Mouse (Mus musculus): ENCODE measurements around the gene Col23a1. TPM values are rescaled to one million over a fixed set of nuclear protein-coding genes. Genes with fewer than 3 reads are reported as not detected.

Col23a1 gene
- polyA plus RNA-seq, 1 experiment from 2014 or later, result 4.4 TPM

GRCm38 (mm10) chr11:51430180-51430578 is 140.5 kb downstream of the Col23a1 start:
- Histone ChIP-seq H3K4me1 (ENCODE audit: control insufficient read depth, insufficient read depth, low read depth, low read length) (no peaks in the 10 kb centered on the region; the same call in 1 of the 2 replicates), H3K4me2 (ENCODE audit: low read length) (no peak overlapping the region), H3K4me3 (ENCODE audit: low read length) (no peak overlapping the region), H3K27ac (ENCODE audit: low read depth, low read length) (no peak overlapping the region), H3K36me3 (ENCODE audit: control insufficient read depth, insufficient read depth, low read length) (no peaks in the 10 kb centered on the region), H3K9me3 (ENCODE audit: control insufficient read depth, low read length) (no peaks in the 10 kb centered on the region), H3K27me3 (replicated peaks; ENCODE audit: control insufficient read depth, insufficient read depth, low read length) (no peaks in the 10 kb centered on the region), H3K9ac (ENCODE audit: low read depth, low read length) (no peak overlapping the region)
- 74% methylated on average over 8 of the region's 8 CpGs for WGBS
- no peak for ATAC-seq

DNA sequence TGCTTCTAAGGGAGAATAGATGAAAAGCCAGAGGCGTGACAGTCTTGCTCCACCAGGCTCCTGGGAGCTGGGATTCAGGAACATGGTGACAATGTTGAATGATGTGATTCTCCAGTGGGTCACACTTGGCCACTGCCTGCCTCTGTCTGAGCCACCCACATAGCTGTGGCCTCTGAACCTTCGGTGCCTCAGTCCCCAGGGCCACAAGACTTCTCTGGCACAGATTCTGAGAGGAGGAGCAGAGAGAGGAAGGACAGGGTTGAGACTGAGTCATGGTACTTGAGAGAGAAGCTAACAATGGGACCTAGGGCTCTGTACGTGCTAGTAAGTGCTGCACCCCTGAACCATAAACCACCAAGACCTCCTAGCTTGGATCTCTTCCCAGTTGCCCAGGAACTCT is 141.6 kb downstream of the Col23a1 start:
- WGBS, result 79% methylated on average over 3 of the region's 3 CpGs

DNA sequence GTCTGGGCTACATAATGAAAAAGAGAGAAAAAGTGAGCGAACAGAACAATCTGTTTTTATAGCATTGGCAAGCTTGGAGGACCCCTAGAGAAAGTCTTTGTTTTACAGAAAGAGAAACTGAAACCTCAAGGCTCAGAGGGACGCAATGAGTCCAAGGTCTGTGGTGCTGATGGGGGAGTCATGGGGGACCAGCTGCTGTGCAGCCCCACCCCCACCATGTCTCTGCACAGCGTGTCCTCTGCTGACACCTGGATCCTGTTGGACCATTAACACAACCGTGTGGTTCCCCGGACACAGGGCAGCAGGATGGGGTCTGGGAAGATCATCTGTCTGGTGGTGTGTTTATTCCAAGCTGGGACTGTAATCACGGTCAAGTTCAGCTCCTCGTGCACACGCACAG is 142.2 kb downstream of the Col23a1 start:
- Histone ChIP-seq H3K36me3 (ENCODE audit: control insufficient read depth, insufficient read depth, low read length) (no peaks in the 10 kb centered on the region), H3K4me1 (ENCODE audit: control insufficient read depth, insufficient read depth, low read depth, low read length) (no peaks in the 10 kb centered on the region; the same call in 1 of the 2 replicates), H3K4me2 (ENCODE audit: low read length) (no peak overlapping the region), H3K4me3 (ENCODE audit: low read length) (no peak overlapping the region), H3K27ac (ENCODE audit: low read depth, low read length) (no peak overlapping the region), H3K9me3 (ENCODE audit: control insufficient read depth, low read length) (peaks cover 5% of the 10 kb centered on the region), H3K27me3 (replicated peaks; ENCODE audit: control insufficient read depth, insufficient read depth, low read length) (no peaks in the 10 kb centered on the region), H3K9ac (ENCODE audit: low read depth, low read length) (no peak overlapping the region)
- no peak for ATAC-seq
- 84% methylated on average over 8 of the region's 8 CpGs for WGBS

More for the DNA sequence above, 141.6 kb downstream of the Col23a1 start:
- Histone ChIP-seq H3K9me3 (ENCODE audit: control insufficient read depth, low read length) (no peaks in the 10 kb centered on the region), H3K9ac (ENCODE audit: low read depth, low read length) (no peak overlapping the region), H3K4me3 (ENCODE audit: low read length) (no peak overlapping the region), H3K4me2 (ENCODE audit: low read length) (no peak overlapping the region), H3K27me3 (replicated peaks; ENCODE audit: control insufficient read depth, insufficient read depth, low read length) (no peaks in the 10 kb centered on the region), H3K27ac (ENCODE audit: low read depth, low read length) (no peak overlapping the region), H3K36me3 (ENCODE audit: control insufficient read depth, insufficient read depth, low read length) (no peaks in the 10 kb centered on the region), H3K4me1 (ENCODE audit: control insufficient read depth, insufficient read depth, low read depth, low read length) (no peaks in the 10 kb centered on the region; the same call in 1 of the 2 replicates)
- ATAC-seq, result no peak

GRCm38 (mm10) chr11:51442006-51442405 is 152.3 kb downstream of the Col23a1 start:
- Histone ChIP-seq H3K27ac (ENCODE audit: low read depth, low read length) (no peak overlapping the region), H3K27me3 (replicated peaks; ENCODE audit: control insufficient read depth, insufficient read depth, low read length) (no peaks in the 10 kb centered on the region), H3K4me2 (ENCODE audit: low read length) (no peak overlapping the region), H3K4me1 (ENCODE audit: control insufficient read depth, insufficient read depth, low read depth, low read length) (no peaks in the 10 kb centered on the region), H3K9ac (ENCODE audit: low read depth, low read length) (no peak overlapping the region), H3K4me3 (ENCODE audit: low read length) (no peak overlapping the region), H3K36me3 (ENCODE audit: control insufficient read depth, insufficient read depth, low read length) (no peaks in the 10 kb centered on the region), H3K9me3 (ENCODE audit: control insufficient read depth, low read length) (peaks cover 5% of the 10 kb centered on the region)
- no peak for ATAC-seq
- WGBS, result 94% methylated on average over 7 of the region's 7 CpGs

DNA sequence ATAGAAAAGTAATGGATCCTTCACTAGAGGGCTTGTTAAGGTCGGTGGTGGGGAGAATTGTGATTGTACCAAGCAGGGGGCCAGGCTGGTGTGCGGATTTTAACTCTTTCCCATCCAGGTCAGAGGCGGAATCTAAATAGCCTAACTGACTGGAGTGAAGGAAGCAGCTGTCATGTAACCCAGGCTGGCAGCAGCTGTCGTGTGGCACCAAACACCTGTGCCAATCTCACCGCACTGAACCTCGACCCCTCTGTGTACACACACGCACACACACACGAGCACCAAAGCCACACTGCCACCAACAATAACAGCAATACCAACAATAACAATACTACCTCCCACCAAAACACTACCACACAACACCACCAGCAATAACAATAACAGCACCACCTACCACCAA is 152.9 kb downstream of the Col23a1 start:
- Histone ChIP-seq H3K4me1 (ENCODE audit: control insufficient read depth, insufficient read depth, low read depth, low read length) (no peaks in the 10 kb centered on the region), H3K4me2 (ENCODE audit: low read length) (no peak overlapping the region), H3K36me3 (ENCODE audit: control insufficient read depth, insufficient read depth, low read length) (no peaks in the 10 kb centered on the region), H3K9me3 (ENCODE audit: control insufficient read depth, low read length) (no peaks in the 10 kb centered on the region), H3K27ac (ENCODE audit: low read depth, low read length) (no peak overlapping the region), H3K4me3 (ENCODE audit: low read length) (no peak overlapping the region), H3K9ac (ENCODE audit: low read depth, low read length) (no peak overlapping the region), H3K27me3 (replicated peaks; ENCODE audit: control insufficient read depth, insufficient read depth, low read length) (no peaks in the 10 kb centered on the region)
- 80% methylated on average over 8 of the region's 8 CpGs for whole genome bisulfite sequencing
- ATAC-seq, result no peak

- no peak for ATAC-seq
Measured at GRCm38 (mm10) chr11:51443818-51444217, 154.1 kb downstream of the Col23a1 start.

DNA sequence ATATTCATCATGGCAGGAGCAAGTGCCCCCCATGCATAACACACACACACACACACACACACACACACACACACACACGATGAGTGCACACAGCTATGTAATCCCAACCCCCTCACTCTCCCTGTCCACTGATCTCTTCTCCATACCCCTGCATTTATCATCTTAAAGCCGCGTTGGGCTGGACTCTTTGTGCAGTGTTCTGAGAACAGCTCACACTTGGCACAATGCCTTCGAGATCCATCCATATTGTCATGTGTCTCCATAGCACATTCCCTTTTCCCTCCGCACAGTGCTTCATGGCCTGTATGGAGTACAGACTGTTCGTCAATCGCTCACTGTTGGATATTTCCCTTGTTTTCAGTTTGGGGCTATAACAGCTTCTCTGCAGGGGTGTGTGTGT is 154.9 kb downstream of the Col23a1 start:
- no peak overlapping the region for H3K27ac ChIP-seq (ENCODE audit: low read depth, low read length)
- no peaks in the 10 kb centered on the region for H3K27me3 ChIP-seq (replicated peaks; ENCODE audit: control insufficient read depth, insufficient read depth, low read length)
- no peak for ATAC-seq
- no peaks in the 10 kb centered on the region for H3K9me3 ChIP-seq (ENCODE audit: control insufficient read depth, low read length)
- H3K9ac ChIP-seq (ENCODE audit: low read depth, low read length), result no peak overlapping the region
- H3K4me1 ChIP-seq (ENCODE audit: control insufficient read depth, insufficient read depth, low read depth, low read length), result 0 out of 2 replicates have a peak, but pooled peaks cover under 1% of the 10 kb centered on the region
- no peaks in the 10 kb centered on the region for H3K36me3 ChIP-seq (ENCODE audit: control insufficient read depth, insufficient read depth, low read length)
- no peak overlapping the region for H3K4me2 ChIP-seq (ENCODE audit: low read length)
- WGBS, result 65% methylated on average over 7 of the region's 7 CpGs
- H3K4me3 ChIP-seq (ENCODE audit: low read length), result no peak overlapping the region

More at GRCm38 (mm10) chr11:51443818-51444217, 154.1 kb downstream of the Col23a1 start:
- Histone ChIP-seq H3K4me3 (ENCODE audit: low read length) (no peak overlapping the region), H3K9me3 (ENCODE audit: control insufficient read depth, low read length) (no peaks in the 10 kb centered on the region), H3K27me3 (replicated peaks; ENCODE audit: control insufficient read depth, insufficient read depth, low read length) (no peaks in the 10 kb centered on the region), H3K27ac (ENCODE audit: low read depth, low read length) (no peak overlapping the region), H3K36me3 (ENCODE audit: control insufficient read depth, insufficient read depth, low read length) (no peaks in the 10 kb centered on the region), H3K4me2 (ENCODE audit: low read length) (no peak overlapping the region), H3K9ac (ENCODE audit: low read depth, low read length) (no peak overlapping the region), H3K4me1 (ENCODE audit: control insufficient read depth, insufficient read depth, low read depth, low read length) (no peaks in the 10 kb centered on the region)
- WGBS, result 64% methylated on average over 2 of the region's 2 CpGs

GRCm38 (mm10) chr11:51446711-51447425 is 157.1 kb downstream of the Col23a1 start:
- no peaks in the 10 kb centered on the region for H3K9me3 ChIP-seq (ENCODE audit: control insufficient read depth, low read length)
- H3K9ac ChIP-seq (ENCODE audit: low read depth, low read length), result no peak overlapping the region
- H3K4me1 ChIP-seq (ENCODE audit: control insufficient read depth, insufficient read depth, low read depth, low read length), result 0 out of 2 replicates have a peak, but pooled peaks cover 2% of the 10 kb centered on the region
- 37% methylated on average over 6 of the region's 6 CpGs for WGBS
- no peaks in the 10 kb centered on the region for H3K27me3 ChIP-seq (replicated peaks; ENCODE audit: control insufficient read depth, insufficient read depth, low read length)
- no peaks in the 10 kb centered on the region for H3K36me3 ChIP-seq (ENCODE audit: control insufficient read depth, insufficient read depth, low read length)
- no peak overlapping the region for H3K4me3 ChIP-seq (ENCODE audit: low read length)
- H3K27ac ChIP-seq (ENCODE audit: low read depth, low read length), result no peak overlapping the region
- ATAC-seq, result no peak
- no peak overlapping the region for H3K4me2 ChIP-seq (ENCODE audit: low read length)

GRCm38 (mm10) chr11:51448256-51448655 is 158.5 kb downstream of the Col23a1 start:
- Histone ChIP-seq H3K9ac (ENCODE audit: low read depth, low read length) (no peak overlapping the region), H3K9me3 (ENCODE audit: control insufficient read depth, low read length) (no peaks in the 10 kb centered on the region), H3K27me3 (replicated peaks; ENCODE audit: control insufficient read depth, insufficient read depth, low read length) (no peaks in the 10 kb centered on the region), H3K27ac (ENCODE audit: low read depth, low read length) (no peak overlapping the region), H3K4me2 (ENCODE audit: low read length) (no peak overlapping the region), H3K4me1 (ENCODE audit: control insufficient read depth, insufficient read depth, low read depth, low read length) (0 out of 2 replicates have a peak, but pooled peaks cover 2% of the 10 kb centered on the region), H3K4me3 (ENCODE audit: low read length) (no peak overlapping the region), H3K36me3 (ENCODE audit: control insufficient read depth, insufficient read depth, low read length) (no peaks in the 10 kb centered on the region)
- no peak for ATAC-seq
- 60% methylated on average over 4 of the region's 4 CpGs for WGBS

Measured in hindbrain, embryonic 16.5 days (tissue).